Mouse (Mus musculus) layer of hippocampus, adult 8-10 months (tissue): ENCODE data around the gene Enox1. TPM values are rescaled to one million over a fixed set of nuclear protein-coding genes. Genes with fewer than 3 reads are reported as not detected.
A peak's percentile ranks its signal among the peaks of the same experiment; 100 is the strongest.

Experiments used
- DNase-seq, 2 experiments: peaks; one replicate each; pipeline ENCODE4 v3.0.0; 2022; ENCODE audit warnings: low spot score in 2 of 2
- total RNA-seq, 4 experiments: library from RNA; stranded (reverse); gene quantifications; 2 replicates each; pipeline ENCODE4 v1.2.4; 2022

Gene Enox1
- total RNA-seq, 4 experiments from 2014 or later, result 52.2 to 66.6 (median 56.4) TPM

DNA sequence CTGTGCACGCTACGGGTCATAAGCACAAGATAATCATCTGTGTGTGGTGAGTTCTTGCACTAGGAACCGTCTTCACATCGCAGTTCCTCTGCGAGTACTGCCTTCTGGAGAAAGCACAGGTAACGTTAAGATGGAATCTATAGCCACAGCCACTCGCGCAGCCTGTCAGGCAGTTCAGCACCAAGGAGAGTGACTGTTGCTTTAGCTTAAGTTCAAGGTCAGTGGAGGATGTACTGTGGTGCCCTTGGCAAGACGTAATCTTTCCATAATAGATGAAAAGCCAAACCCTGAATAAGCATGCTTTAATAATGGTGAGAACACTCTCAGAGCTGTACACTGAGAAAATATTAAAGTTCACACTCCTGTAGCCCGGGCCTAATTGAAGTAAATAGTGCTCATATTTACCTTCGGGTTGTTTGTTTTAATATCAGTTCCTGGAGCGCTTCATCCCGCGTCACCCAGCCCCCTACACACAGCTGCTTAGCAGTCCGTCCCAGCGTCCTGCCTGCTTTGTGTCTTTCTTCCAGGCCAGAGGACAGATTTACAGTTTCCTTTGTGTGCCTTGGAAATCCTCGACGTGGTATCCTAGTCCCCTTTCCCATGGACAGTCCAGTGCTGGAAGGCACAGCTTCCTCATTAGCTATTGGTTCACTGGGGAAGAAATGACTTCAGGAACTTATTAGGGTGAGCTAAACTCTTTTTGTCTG is 38.9 kb downstream of the Enox1 start:
- DNase-seq, result no peak

DNA sequence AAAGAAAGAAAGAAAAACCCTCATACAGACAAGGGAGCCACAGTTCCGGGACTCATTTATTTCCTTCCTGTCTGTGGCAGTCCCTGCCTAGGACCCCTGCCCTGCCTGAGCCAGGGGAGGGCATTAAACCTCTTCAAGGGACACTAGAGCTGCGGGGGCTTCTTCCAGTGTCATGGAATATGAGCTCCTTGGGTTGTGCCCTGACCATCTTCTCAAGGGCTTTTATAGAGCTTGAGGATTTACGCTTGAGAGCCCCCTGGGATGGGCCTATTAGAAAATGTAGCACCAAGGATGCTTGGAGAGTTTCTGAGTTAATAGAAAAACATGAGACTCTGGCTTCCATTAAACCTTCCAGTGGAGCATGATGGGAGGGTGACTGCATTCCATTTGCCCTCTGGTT is 39.7 kb downstream of the Enox1 start:
- DNase-seq, result no peak

DNA sequence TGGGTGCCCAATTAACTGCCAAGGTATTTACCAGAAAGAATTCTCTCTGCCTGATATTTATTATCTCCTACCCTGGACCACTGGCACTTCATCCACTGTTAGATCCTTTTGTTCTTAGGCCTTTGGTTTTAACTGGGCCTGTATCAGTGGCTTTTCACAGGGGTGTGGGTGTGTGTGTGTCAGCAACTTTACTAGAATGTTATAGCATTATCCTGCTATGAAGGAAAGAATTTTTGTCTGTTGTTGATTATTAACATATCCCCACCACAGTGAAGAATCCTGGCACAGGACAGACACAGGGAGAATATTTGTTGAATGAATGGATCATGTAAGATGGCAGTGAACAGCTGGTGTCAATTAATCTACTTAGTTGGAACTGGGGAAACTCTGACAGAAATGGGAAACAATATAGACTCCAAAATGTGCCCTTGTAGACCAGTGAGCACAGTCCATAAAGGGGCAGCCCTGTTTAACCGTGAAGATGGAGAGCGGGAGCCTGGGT is 40.9 kb downstream of the Enox1 start:
- no peak for DNase-seq

DNA sequence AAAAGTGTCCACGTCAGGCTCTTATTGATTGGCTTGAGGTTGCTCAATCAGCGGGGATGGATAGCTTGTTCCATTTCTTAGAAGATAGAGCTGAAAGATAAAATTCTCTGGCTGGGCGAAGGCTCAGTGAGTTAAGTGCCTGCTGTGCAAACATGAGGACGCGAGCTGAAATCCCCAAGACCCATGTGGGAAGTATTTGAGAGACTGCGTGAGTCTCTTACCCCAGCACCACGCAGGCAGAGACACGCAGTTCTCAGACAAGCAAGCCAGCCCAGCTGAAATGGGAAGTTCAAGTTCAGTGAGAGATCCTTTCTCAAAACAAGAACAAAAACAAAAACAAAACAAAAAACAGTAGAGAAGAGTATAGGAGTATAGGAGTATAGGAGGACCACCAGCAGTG is 54.3 kb downstream of the Enox1 start:
- no peak for DNase-seq

DNA sequence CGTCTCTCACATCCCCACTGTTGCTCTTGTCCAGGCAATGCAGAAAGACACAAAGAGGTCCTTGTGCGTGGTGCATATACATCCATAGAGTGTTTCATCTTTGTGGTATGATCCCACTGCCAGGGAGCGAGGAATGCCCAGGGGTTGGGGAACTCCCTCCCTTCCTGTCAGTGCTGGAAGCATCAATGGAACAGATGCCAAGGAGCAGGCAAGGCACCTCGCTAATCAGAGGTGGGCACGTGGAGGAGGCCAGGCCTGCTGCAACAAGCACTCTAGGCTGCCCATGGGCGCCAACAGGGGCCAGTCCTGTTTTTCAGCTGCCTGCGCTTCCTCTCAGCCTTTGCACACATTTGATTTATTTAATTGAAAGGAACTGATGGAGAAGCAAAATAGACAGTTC is 56.6 kb downstream of the Enox1 start:
- no peak for DNase-seq

DNA sequence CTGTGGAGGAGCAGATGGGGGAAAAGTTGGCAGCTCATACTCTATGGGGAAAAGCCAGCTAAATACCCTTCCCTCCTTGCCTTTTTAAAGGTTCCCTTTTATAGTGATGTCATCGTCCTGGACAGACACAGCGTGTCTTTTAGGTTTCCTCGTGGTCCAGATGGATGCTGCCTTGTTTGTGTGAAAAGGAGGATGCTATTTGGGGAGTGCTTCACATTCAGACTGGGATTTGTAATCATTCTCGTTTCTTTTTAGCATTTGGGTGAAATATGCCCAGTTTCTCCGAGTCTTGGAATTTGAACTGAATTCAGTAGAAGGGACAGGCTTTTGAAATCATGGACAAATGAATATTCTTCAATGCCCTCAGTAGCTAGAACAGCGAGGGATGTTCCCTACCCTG is 58.3 kb downstream of the Enox1 start:
- no peak for DNase-seq

DNA sequence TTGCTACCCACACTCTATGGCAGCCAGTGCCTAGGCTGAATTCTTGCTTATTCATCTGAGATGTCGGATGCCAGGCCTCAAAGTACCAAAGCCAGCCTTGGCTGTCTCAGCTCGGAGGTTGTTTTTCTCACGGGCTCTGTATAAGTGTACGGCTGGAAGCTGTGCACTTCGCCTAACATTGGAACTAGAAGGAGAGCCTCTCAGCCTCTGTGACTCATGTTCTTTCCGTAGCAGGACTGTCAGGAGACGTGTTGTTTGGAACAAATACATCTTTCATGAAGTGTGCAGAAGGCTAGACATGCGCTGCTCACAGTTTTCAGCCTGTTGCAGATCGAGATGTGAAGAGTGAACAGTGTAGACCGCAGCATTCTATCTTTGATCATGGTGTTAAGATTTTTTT is 68.8 kb downstream of the Enox1 start:
- DNase-seq, result peak in 1 of 2 experiments; percentile 46

DNA sequence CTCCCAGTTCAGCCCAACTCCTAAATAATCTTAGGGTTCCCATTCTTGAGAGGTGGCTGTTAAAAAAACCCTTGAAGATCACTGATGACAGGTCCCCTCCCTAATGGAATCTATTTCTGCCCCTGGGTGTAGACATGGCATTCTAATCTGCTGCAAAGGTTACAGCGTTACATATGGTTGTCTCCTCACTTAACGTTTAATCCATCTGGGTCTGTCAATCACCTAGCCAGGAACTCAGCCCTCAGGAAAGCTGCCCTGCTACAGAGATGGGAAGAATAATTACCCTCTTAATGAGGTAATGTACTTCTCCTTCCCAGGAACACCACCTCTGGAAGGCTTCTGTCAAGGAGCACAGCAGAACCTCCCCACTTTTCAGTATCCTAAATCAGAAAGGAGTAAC is 82.2 kb downstream of the Enox1 start:
- no peak for DNase-seq

DNA sequence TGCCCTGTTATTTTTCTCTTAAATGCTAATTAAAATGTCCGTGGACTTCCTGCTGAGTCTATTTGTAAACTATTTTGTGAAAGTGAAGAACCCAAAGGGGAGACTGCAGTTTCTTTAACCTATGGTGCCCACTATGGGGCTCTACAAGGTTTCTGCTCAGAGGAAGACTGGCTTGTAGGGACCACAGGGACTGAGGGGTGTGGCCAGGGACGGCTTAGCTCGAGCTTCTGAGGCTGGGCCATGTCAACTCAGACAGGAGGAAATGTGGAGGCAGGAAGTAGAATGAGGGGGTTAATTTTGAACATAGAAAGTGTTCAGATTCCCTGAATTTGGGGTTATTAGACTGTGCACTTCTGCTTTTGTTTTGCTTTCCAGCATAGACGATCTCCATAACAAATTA is 82.8 kb downstream of the Enox1 start:
- no peak for DNase-seq

DNA sequence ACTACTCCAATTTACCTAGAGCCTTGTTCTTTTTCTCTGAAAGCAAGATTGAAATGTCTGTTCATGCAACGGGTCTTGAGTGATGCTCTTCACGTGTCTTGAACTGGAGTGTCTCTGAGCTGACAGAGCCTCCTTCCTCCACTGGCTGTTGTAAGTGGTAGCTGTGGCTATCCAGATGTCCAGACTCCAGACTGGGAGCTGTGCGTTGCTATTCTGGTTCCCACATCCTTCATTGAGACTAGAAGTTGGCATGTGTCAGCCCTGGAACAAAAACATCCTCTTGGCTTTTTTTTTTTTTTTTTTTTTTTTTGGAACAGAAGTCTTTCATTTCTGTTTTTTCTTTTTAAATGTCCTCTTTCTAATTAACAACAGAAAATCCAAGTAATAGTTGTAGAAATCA is 90.4 kb downstream of the Enox1 start:
- DNase-seq, result no peak

DNA sequence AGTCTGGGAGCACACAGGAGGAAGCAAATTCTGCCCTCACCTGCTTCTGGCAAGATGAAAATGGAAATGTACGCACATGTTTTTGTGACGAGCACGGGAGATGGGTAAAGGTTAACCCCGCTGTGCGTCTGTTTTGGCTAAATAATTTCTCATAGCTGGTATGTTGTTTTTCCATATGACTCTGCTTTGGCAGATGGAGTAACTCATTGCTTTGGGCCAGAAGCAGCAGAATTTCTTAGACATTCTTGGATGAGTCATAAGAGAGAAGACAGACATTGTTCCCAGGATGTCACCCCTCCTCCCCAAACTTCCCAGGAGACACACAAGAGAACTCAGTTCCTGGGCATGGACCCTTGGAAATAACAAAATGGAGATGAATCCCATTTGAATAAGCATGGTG is 91.9 kb downstream of the Enox1 start:
- DNase-seq, result no peak

DNA sequence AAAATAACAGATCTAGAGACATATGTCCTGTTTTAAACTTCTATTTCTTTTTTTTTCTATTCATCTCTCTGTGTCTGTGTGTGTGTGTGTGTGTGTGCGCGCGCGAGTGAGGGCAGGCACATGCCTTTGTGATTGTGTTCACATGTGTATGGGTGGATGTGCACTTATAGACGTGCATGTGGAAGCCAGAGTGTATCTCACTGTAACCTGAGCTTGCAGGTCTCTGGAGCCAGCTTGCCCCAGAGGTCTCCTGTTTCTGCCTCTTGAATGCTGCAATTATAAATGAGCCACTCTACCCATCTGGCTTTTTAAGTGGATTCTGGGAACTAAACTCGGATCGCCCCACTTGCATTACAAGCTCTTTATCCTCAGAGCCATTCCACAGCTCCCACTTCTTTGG is 92.4 kb downstream of the Enox1 start:
- no peak for DNase-seq

DNA sequence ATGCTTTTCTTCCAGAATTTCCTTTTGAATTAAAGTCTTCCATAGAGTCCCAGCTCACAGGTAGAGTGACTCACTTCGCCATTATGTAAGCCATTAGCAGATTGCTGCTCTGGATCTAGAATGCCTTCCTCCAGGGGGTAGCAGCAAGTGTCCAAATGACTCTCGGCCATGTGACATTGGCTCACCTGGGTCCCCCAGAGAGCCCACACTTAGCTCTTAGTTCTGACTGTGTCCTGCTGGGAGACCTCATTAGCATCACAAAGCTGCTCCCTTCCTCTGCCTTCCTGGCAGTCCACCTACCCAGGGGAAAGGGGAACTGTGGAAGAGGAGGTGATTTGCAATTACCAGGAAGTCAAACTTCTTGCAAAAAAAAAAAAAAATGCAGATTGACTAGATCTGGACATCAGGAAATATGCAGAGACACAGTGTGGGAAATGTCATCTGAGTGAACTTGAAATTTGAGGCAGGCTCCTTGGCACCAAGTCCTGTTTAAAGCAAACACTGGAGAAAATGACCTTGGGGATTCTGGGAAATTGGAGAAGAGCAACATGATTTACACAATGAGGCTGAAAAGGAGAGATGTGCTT is 94.2 kb downstream of the Enox1 start:
- no peak for DNase-seq

DNA sequence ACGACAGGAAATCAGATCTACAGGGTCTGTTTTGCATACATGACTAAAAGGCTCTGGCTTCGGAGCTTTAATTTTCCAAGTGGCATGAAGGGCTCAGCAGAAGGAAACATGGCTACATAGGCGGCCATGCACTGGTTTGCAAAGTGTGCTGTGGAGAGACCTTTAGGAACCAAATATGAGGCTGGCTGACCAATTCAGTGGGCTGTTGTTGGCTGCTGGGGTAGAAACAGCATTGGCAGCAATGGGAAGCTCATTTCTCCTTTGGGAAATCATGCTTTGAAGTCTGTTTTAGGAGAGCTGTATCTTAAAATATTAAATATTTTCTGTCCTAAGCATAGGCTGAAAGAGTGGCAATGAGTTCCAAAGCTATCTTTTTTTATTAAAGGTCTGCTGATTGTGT is 98.6 kb downstream of the Enox1 start:
- DNase-seq, result no peak

DNA sequence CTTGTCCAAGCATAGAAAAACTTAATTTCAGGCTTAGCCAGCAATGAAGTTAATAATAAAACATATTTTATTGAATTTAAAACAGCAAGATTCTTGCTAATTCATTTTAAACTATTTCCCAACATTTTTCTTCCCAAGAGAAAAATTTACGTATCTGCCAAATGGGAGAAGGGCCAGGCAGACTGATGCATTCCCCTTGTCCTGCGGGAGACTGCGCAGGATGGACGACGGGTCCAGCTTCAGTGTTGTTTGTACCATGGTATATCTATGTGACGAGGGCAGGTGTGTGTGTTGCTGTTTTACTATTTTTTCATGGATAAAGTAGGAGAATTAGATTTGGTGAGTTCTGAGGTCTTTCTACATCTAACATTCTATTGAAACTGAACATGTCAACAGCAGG is 99.1 kb downstream of the Enox1 start:
- DNase-seq, result no peak

DNA sequence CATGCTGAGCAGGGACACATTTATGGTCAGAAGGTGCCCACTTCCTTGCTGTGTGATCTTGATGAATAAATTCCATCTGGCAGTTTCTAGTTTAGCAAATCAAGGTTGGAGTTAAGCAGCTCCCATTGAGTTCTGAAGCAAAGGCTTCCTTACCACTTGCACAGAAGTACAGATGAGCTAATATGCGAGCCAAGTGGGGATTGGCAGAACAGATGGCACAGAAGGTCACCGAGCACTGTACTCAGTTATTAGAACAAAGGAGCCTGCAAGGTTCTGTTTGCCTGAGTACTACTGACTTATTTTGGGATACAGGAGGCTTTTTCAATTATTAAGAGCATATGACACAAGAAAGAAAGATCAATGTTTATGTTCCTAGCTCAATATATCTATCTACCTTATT is 100.4 kb downstream of the Enox1 start:
- peak; percentile 51 for DNase-seq

DNA sequence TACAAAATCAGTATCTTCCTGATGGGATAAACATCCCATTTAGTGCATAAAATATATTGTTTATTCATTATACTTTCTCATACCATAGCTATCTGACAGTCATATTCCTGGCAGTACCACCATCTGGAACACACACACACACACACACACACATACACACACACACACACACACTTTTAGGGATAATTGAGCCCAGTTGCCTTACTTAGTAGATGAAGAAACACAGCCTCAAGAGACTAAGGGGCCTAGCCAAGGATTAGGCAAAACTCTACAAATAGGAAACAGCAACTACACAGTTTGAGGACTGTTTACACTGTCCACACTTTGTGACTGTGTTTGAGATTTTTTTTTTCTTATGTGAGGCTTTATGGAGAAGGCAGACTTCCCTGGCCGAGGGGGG is 100.9 kb downstream of the Enox1 start:
- no peak for DNase-seq

DNA sequence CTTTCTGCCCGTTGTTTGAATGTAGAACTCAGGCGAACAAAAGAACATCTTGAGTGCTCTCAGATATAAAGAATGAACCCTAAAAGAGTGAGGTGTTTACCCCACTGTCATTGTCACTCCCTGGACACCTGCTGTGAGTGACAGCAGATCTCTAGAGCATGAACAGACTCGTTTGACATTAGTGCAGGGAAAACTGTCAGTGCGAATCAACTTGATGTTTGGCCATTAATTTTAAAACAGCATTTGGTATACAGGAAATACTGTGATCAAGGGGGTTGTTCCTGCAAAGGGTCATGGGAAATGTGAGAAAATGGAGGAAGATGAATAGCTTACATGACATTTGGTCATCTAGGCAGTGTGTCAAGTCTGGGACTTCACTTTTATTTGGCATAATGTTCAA is 101.6 kb downstream of the Enox1 start:
- DNase-seq, result no peak

DNA sequence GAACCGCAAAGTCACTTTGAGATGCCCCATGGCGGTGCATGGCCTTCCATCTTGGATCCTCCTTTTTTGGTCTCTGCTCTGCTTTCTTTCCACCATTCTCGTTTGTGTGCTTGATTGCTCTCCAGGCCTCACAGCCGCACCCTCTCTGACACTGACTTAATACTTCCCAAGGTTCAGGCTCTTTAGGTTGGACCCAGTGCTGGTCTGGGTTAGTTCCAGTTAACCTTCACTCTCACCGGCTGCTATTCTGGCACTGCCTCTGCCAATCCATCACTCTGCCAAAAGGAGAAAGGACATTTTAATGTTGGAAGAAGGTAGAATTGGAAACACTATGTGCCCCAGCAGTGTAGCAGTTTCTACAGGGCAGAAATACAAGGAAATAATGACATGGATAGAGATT is 103.1 kb downstream of the Enox1 start:
- no peak for DNase-seq

DNA sequence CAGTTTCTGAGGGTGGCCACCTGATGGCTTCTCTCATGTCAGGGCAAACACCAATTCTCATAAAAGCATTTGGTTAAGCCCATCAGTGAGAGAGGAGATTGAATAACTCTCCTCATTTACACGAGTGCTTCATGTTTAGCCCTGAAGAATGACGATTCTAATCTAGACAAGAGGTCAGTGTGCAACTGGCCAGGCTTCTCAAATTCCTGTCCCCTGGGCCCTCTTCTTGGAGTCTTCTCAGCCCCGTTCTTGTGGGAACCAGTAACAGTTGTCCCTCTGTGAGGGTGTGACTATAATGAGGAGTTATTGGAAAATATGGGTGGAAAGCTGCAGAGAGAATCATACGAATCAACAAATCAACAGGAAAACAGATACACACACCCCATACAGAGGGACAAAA is 103.5 kb downstream of the Enox1 start:
- no peak for DNase-seq

DNA sequence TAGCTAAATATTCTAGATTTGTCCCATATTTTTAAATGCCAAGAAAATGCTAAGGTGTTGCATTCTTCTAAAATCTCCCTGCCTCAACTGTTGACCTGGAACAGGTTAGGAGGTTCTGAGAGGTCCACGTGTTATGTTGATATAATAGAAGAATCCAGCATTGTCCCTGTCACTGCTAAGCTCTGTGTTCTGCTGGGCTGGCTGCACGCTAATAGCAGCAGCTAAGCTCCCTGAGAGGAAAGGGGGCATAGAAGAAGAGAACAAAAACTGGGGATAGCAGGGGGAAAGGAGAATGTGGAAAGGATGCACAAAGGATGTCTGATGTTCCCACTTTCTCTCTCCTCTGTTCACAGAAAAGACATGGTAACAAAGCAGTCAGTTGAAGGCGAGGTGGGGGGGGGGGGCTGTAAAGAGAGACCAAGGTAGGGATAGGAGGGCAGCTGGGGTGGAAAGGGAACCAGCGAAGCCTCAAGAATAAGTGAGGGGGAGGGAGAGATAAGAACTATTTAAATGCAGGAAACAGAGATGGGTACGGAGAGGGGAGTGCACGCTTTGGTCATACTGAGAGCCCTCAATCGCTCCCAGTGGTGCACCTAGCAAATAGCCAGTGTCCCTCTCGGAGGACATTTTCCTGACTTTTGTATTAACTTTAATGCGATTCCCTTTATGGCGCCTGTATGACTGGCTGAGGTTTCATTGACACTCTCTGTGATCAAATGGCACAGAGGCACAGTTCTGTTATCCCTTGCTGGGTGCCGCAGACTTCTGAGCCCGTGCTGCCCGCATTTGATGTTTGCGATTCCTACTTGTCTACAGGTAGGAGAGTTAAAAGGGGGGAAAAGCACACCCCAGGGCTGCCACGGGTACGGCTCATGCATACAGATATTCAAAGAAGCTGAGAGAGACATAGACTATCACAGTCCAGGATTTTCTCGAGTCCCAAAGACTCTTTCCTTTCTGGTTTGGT is 110.5 kb downstream of the Enox1 start:
- DNase-seq, result no peak

DNA sequence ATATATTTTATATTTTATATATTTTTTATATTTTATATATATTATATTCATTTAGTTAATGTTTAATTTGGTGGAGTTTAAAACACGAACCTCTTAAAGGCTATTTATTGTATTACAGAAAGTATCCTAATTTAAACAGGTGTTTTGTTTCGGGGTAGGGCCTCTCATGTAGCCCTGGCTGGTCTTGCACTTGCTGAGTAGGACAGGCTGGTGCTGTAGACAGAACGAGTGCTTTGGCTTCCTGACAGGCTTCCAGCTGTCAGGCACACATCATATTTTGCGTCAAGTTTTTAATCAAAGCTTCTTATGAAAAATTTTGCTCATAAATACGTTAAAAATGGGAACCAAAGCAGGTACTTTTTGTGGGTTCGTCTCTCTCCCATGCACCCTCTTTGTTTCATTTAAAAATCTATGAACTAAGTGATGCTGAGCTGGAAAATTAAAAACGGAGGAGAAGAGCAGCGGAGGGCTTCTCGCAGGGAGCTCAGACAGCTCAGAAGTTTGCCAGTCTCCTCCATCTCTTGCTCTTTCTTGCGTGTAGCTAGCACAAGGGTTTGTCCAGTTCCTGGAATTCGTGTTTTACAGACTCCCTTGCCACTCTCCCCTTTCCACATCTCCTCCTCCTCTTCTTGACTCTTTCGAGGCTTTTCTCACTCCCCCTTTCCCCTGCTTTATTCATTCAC is 115.8 kb downstream of the Enox1 start:
- no peak for DNase-seq
